Mouse (Mus musculus) urinary bladder, postnatal 36 days (tissue): ENCODE results near the gene Prkag1.
A peak's percentile ranks its signal among the peaks of the same experiment; 100 is the strongest.

Source experiments
- DNase-seq, 2 experiments: peaks; one replicate each; pipeline ENCODE4 v3.0.0; 2022; ENCODE audit warnings: low spot score in 2 of 2, mixed read lengths in 1 of 2

Gene Prkag1

DNA sequence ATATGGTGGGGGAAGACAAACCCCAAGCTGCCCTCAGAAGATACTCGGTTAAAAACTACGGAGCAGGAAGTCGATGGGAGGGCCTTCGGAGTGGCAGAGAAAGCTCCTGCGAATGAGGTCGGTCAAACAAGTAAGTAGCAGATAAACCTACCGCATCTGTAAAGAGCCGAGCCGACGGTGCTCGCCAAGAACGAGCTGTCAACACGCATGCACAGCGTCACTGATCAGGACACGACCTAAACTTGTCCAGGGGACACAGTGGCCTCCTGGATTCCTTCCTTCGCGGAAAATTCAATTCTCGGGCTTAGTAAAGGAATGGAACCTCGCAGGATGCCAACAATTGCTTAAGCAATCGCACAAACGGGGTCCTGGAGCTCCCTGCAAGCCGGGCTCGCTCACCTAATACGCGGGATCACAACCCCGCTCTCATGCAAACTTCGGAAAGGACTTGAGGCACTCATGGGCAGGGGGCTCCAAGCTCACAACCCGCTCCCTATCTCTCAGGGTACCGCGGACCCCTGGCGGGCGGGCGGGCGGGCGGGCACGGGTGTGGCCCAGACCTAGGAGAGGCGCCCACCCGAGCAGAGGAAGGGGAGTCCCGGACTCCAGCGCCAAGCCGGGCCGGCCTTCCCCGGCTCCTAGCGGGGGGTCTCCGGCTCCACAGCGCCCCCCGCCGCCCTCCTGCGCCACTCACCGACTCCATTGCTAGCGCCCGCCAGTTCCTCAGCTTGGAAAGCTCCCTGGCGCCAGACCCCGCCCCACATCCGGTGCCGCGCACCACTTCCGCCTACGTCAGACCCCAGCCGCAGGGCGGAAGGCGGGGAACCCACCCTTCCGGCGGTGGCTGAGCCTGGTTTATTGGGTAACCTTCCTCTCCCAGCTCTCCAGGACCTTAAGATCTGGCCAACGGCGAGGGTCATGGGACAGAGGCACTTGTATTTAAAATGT lies at the start of gene Prkag1:
TSS of gene Prkag1 (minus strand) at position 786 of the 948 bp plus-strand sequence.
- DNase-seq: peak; percentile 97 to 98

DNA sequence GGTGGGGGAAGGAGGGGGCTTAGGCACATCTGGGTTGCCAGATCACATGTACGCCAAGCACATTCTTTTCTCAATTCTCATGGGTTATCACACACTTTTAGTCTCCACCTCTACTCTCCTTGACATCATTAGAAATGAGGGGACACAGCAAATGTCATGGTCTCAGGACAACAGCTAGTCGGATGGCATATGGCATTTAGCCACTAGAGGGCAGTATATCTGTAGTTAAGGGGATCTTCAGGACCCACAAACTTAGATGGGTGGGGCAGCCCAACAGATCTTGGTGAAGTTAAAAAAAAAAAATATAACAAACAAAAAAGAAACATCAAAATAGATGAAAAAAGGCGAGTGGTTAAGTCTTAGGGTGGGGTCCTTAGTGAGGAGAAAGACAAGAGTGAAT lies 46.0 kb upstream of the Prkag1 start:
- no peak for DNase-seq

DNA sequence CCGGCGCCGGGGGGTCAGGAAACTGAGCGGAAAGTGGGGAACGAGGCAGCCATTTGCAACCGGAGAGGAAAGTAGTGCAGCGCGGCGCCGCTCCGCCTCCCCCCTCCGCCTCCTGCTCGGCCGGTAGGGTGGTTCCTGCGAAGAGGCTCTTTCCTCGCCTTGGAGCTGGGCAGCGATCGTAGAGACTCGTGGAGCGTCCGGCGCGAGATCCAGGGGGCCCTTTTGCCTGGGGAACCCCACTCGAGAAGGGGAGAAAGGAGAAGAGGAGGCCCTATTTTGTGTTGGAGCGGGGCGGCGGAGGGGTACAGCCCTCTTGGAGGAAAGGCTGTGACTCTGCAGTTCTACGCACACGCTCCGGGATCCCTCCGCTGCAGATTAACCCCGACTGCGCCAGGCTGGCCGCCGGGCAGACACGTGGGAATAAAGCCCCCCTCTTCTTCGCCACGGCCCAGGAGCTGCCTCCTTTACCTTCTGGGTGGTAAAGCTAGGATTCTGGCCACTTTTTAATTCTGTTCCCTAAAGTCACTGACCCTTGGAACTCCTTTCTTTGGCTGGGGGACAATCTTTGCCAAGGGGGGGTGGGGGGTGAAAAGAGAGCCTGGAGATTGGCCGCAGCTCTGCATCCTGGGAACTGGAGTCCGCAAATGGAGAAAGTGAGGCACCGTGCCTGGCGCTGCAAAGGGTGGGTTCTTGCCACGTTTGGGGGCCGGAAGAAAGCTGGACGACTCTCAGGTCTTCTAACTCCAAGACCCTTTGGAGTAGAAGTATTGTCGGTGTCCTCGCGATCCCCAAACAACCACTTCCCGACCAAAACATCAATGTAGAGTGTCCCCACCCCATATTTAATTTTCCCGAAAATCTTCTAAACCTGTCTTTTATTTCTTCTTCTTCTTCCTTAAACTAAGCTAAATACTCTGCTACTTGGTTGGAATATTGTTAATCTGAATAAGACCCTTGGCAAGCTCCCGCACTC lies 40.9 kb upstream of the Prkag1 start:
- DNase-seq: peak; percentile 89

DNA sequence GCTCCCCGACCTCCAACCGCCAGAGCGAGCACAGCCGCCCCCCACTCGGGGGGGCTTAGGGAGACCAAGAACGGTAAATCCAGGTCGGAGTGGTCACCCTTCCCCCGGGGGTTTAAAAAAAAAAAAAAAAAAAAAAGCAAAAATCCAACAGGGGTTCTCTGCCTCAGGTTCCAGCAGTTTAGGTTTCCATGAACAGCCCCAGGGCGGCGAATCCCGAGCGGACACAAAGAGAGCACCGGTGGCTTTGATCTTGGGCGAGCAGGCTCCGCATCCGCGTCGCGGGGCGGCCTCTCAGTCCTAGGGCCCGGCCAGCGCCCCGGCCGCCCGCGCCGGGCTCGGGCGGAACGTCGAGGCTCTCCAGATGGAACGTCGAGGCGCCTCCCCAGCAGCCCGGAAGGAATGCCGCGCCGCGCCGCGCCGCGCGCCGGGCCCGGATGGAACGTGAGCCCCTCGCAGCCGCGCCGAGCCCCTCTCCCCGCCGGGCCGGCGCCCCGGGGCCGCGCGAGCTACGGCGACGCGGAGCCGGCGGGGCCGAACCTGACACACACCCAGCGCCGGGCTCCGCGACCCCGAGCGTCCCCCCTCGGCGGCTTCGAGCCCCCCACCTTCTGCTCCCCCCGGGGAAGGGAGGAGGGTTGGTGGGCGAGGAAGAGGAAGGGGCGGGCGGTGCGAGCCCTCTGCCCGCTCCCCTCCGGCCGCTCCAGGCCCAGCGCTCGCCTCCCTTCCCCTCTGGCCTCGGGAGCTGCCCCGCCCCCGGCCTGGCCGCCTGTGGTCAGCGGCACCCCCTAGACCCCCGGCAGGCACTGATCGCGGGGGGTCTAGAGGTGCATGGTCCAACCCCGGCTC lies 40.0 kb upstream of the Prkag1 start, which contains the start of gene Kmt2d:
TSS of gene Kmt2d (minus strand) at position 135 of the 846 bp plus-strand sequence.
- no peak for DNase-seq

DNA sequence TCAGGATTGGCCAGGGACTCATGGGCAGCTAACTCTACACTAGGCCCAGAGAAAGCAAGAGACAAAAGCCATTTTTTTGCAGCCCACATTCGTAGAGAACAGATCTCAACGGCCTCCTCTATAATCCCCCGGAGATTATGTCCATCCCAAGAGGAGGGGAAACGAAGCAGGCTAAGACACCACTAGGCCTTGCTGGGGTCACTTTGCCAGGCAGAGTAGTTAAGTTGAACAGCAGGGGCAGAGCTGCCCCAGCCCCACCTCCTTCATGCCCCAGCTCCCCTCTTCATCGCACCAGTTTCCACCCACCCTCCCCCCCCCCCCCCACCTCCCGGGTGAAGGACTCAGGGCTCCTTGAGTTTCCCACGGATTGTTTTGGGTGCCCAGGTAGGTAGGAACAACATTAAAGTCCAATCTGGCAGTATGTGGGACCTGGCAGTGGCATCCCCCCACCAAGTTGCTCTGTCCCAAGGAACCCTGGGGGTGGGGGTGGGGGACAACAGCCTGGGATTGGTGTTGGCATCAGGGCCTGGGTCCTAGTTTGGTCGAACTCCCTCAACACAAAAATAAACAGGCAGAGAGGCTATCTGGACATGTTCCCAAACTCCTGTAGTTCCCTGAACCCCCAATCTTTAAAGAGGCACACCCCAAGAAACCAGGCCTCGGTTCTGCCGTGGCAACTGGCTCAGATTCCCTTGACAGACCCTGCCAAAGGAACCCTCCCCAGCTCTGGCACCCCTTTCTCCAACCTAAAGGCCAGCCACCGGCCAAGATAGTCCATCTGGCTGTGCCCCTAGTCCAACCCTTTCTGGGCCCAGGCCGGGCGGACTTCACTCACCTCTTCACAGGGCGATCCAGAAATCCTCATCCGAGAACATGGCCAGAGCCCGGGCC lies 39.1 kb upstream of the Prkag1 start:
- peak in 1 of 2 experiments; percentile 38 for DNase-seq

DNA sequence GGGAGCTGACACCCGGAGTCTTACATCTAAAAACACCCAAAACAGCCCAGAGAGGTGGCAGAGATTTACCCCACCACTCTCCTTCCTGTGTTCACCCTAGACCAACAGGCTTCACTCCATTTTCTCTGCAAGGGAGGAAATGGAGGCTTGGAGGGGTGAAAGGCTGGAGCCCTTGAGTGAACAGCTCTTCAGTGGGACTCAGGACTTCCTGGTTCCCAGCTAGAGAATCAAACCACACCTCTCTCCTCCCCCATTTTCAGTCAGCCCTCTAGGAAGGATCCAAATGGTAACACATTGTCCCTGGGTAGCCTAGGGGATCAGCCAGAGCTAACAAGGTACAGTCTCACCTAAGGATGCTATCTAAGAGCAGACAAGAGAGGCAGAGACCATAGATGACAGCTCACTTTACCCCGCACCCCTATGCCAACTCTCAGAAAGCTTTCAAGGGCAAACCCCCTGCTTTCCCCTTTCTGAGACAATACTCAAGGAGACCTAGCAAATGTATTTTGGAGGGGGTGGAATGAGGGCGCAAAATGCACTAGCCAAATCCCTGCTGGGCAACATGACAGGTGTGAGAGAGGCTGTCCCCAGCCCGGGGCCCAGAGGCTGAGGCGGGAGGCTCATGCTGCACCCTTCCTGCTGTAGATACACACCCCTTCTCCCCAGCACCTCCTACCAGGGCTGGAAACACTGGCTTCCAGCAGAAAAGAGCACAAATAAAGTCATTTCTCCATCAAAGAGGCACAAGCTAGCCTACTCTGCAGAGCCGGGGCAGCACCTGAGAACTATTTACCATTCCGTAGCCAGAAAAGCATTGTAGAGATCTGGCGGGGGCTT lies 38.2 kb upstream of the Prkag1 start:
- no peak for DNase-seq

DNA sequence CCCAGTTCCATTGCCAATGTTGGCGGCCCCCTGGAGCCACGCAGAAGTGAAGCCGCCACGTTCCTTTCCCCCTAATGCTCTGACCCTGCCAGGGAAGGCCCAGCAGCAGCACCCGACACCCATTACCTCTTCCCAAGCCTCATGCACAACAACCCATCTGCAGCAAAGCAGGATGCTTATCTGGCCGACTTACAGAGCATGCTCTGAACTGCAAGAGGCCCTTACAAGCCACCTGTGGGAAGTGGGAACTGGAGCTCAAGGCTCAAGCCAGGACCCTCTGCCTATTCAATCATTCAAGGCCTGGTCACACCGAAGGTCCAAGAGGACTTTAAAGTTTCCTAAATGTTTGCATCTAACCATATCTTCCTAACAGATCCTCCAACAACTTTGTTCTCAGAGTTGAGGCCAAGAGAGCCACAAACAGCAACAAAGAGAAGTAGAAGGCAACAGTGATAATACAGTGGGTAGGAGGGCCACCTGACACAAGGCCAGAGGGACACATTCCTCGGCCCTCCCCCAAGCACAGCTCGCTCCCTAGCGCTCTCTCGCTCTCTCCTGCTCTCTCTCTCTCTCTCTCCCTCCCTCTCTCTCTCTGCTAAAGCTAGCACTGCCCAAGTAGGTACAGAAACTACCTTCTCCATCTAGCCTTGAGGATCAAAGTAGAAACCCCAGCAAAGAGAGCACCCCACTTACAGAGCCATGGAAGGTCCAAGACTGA lies 37.2 kb upstream of the Prkag1 start:
- no peak for DNase-seq

DNA sequence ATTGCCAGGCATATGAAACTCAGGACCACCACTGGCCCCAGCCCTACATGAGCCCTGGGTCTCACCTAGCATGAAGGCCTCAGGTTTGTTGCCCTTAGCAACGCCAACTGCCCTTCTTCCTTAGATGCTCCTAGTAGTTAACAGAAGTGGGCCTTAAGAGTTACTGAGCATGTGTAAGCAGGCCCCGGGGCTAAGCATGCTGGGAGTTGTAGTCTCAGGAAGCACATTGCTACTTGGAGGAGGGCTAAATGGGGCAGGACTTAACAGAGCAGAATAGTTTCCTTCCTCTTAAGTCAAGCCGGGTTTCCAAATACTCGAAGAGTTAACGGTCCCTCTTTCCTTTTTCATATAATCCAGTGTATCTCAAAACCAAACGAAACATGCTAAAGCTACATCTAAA lies 36.0 kb upstream of the Prkag1 start:
- peak; percentile 32 to 41 for DNase-seq

DNA sequence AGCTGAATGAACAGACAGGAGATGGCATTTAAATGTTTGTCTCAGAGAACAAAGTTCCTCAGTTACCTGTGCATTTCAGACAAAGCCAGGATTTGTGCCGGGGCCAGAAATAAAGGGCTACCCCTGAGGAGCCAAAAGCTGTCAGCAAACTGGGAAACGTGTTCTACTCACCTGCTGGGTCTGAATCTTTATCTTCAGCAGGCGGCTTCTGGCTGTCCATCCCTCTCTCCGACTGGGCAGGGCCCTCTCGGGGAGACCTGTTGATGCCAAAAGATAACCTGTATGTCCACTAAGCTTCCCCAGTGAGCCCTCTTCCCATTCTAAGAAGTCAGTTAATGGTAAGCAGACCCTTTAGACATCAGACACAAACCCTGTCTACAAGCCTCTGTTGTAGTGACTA lies 35.2 kb upstream of the Prkag1 start:
- no peak for DNase-seq

DNA sequence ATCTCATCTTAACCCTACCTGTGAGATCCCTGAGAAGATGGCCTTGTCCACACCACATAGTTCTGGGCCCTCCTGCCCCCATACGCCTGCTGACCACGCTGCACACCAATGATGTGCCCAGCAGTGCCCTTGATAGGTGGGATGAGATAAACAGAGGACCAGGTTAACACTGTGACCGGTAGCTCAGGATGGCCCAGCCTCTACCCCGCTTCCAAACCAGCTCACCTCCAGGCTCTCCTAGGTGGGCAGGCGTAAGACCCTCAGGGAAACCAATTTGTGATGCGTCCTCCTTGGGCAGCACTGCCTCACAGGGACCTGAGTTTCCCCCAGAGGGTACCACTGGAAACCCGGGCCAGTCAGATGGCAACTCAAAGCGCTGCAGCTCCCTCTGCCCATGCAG lies 34.5 kb upstream of the Prkag1 start:
- no peak for DNase-seq

DNA sequence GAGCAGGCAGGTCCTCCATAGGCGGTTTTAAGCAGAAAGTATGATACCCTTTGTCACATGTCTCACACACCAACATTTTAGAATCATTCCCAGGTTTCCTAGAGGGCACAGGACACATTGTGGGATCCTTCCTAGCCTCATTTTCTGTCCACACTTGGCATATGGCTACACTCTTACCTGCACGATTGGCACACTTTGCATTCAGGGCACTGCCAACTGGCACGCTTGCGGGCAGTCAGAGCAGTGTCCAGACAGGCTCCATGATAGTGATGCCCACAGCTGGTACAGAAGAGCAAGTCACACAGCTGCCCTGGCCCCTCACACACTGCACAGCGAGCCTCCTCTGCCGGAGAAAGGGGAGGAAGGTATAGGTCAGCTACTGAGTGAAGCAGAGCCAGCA lies 33.6 kb upstream of the Prkag1 start:
- DNase-seq: no peak

DNA sequence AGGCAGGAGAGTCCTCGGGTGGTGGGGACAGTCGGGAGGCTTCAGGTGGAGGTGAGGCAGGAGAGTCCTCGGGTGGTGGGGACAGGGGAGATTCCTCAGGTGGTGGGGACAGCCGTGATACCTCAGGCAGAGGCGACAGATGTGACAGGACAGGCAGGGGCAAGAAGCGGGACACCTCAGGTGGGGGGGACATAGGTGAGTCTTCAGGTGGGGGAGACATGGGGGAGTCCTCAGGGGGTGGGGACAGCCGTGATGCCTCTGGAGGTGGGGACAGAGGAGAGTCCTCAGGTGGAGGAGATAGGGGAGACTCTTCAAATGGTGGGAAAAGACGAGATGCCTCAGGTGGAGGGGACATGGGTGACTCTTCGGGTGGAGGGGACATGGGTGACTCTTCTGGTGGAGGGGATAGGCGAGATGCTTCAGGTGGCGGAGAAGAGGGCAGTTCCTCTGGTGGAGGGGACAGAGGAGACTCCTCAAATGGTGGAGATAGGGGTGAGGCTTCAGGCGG lies 32.2 kb upstream of the Prkag1 start:
- no peak for DNase-seq

DNA sequence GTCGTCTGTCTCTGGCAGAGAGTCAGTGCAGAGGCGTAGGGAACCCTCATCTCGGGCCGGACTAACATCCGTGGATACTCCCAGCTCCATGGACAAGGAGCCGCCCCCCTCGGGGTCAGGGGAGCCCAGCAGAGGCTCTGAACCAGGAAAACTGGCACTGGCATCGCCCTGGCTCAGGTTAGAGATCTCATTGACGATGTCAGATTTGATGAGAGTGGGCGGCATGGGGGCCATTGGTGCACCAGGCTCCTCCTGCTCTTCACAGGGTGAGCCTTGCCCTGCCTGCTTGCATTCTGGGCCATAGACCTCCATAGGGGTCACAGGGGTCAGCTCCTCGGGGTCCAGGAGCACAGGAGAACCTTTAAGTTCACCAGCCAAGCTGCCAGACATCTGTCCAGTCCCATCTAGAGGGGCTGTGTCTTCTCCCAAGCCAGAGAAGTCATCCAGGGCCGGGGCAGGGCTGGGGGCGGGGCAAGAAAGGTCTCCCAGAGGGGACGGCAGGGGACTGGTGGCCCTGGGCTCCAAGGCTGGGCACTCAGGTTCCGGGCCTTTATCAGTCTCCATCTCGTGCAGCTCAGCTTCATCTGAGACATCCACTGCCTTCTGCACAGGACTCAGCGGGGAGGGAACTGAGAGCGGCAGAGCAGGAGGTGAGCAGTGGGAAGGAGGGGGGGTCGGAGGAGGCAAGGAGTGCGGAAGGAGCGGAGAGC lies 30.5 kb upstream of the Prkag1 start:
- no peak for DNase-seq

DNA sequence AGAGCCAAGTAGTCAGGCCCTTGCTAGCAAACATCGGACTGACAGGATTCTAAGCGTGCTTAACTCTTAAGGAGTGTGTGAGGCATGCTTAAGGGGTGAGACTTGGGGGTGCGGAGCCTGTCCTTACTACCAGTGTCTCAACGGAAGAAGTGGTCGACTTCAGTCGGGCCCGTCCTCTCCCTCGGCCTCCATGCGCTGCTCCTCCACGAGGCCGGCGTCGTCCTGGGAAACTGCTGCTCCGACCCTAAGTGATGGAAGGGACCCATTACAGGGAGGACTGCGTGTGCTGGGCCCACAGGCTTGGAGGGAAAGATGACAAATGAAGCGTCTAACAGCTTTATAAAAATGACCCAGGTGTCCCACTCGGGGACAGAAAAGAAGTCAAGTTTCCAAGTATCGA lies 29.6 kb upstream of the Prkag1 start:
- DNase-seq: no peak

DNA sequence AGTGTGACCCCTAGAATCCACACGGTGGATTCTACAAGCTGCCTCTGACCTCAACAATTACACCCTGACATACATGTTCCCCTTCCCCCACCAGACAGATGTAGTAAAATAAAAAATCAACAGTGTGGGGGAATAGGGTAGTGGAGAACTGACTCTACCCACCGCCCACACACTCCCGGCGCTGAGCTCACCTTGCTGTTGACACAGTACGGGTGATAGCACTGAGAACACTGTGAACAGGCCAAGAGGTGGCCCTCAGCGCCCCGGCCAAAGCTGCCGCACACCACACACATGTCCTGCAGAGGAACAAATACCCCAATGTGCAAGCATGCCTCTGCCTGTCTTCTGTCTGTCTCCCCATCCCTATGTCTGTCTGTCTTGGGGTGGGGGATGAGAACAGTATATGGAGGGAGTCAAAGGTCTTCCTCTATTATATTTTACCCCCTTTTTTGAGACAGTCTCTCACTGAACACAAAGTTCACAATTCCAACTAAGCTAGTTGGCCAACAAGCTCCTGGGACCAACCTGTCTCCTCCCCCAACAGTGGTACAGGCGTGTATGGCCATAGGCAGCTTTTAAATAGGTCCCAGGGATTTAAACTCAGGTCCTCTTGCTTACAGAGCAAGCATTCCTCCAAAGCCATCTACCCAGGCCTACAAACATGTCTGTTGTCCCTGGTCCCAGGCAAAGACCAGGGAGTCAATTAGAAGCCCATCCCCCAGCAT lies 28.2 kb upstream of the Prkag1 start:
- DNase-seq: no peak

DNA sequence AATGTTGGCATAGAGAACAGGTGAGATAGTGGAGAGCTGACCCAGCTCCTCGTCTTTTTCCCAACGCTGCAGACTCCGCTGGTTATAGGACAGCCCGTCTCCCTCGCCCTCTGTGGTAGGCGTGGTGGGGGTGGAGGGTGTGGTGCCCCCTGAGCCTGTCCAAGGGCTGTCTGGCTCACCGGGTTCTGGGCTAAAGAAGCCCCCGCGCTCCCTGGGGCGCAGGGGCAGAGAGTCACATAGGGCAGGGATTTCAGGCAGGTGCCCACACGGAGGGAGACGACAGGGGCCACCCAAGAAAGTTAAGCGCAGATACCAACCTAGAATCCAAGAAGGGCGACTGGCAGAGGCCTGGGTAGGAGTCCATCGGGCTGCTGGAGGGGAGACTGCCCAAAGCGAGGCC lies 22.9 kb upstream of the Prkag1 start:
- no peak for DNase-seq
